Mouse (Mus musculus): ENCODE measurements around the gene Pard3b. TPM values are rescaled to one million over a fixed set of nuclear protein-coding genes. Genes with fewer than 3 reads are reported as not detected.
A peak's percentile ranks its signal among the peaks of the same experiment; 100 is the strongest.

The Pard3b gene
- total RNA-seq, 4 experiments from 2014 or later = 11.8 to 42.7 (median 22.0) TPM

DNA sequence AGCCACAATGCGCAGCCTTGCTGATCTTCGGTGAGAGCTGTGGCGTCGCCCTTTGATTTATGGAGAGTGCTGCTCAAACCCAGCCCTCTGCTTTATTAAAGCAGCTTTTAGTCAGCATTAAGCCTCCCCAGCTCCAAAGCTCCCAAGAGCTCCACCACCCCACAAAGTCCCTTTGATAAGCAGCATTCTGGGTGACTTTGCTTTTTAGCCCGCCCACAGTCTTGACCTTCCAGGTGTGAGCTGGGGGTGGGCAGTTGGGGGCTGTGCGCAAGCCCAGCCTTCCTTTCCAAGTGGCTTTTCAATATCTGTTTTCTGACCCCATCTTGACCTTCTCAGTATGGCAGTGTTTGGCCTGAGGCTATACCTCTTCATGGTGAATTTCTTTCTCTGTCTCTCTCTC is 1009.5 kb downstream of the Pard3b start:
- DNase-seq = no peak

DNA sequence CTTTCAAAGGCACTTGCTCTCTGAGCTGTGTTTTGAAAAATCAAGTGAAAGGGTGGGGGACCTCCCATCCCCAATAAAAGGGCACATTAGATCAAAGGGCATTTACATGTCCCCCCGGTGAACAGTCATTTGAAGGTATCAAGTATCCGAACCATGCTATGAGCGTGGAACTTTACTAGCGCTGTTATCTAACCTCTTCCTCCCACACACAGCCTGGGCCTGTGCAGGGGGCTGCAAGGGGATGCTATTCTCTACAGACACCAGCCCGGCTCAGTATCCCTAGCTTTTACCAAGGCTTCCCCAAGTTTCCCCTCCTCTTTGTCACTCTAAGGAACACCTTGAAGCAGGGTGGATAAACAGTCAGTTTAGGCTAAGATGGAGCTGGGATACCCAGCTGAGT is 1010.0 kb downstream of the Pard3b start:
- no peak for DNase-seq

DNA sequence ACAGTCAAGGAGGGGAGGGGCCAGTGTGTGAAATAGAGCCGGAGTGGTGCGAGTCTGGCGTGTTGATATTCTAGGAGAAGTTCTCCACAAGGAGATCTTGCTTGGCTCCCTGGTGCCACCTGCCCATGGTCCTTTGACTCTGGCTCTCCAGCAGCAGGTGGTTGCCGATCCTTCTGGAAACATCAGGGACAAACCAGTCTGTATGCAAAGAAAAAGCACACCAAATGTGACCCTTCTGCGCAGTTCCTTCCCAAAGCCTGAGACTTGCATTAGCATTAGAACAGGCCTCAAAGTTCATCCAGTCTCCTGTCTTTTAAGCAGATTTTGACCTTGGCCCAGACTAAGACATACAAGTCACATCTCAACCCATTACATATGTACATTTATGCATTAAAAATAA is 1011.9 kb downstream of the Pard3b start:
- DNase-seq = no peak

DNA sequence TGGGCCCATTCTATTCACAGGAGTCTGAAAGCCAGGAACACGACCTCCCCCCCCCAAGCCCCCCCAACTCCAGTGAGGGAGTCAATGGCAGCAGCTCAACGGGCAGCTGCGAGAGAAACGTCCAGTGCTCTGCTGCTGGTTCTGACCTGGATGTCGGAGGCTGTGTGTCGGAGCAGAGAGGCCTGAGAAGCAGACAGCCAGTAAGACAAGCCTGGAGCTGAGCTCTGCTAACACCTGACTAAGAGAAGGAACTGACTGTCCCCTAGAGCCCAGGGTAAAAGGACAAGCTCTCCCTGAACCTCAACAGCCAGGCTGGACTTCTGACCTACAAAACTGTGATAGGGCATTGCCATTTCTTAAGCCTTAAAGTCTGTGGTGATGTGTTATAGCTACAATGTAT is 1015.8 kb downstream of the Pard3b start:
- DNase-seq = no peak

DNA sequence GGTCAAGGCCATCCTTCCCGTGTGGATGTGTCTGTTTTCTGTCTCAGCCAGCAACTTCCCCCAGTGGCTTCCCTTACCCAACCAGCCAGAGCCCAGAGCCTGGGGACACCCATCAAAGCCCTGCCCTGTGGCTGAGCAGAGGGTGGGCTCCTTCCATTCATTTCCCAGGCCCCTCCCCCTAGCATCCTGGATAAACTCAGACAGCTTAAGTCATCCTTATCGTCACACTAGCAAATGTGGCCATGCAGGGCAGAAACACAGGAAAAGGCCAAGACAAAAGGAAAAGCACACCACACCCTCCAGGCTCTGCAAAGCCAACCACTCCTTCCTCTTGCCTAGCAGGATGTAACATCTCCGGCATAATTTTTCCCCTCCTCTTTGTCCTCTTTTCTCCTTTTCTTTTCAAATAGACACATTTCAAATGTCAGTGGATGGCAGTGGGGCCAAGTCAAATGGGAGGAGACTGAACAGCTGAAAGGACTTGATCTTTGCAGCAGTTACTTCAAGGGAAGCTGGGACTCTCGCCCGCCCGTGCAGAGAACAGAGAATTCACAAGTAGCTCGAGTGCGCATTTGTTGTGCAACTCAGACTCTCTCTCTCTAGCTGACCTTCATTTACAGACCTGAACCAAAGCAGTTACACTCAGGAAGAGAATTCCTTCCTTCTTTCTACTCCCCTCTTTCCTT is 1026.5 kb downstream of the Pard3b start:
- peak; percentile 41 for DNase-seq

GRCm38 (mm10) chr1:62665771-62666730 is 1027.4 kb downstream of the Pard3b start:
- no peak for DNase-seq

- no peak for DNase-seq
Observed at GRCm38 (mm10) chr1:62666780-62667179, 1028.2 kb downstream of the Pard3b start.

DNA sequence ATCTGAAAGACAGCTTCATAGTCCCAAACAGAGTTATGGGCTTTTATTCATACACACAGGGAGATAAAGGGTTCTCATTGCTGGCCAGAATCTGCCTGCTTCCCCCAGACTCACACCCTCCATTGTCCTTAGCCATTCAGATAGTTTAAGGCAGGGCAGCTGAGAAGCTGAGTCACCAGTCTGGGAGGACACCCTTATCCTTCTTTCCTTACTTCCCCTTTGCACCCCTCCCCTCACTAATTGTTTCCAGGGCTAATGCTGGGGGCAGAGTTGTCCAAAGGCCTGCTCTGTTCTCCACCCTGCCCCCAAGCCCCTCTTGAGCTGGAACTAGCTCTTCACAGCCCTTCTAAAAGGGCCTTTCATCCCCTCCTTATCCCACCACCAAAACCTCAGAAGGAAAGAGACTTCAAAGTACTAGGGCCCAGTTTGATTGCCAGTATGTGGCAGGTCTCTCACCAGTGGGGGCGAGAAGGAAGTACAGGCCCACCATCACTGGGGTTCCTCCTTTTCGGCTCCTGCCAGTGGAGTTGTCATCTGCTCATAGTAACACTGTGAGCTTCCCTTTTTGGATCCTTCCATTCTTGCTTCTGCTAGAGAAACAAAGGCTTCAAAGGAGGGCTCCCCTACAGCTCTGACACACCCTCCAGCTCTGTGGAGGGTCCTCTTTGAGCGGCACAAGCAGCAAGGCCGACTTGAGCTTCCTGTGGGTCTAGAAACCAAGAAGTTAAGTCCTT is 1040.2 kb downstream of the Pard3b start:
- no peak for DNase-seq

DNA sequence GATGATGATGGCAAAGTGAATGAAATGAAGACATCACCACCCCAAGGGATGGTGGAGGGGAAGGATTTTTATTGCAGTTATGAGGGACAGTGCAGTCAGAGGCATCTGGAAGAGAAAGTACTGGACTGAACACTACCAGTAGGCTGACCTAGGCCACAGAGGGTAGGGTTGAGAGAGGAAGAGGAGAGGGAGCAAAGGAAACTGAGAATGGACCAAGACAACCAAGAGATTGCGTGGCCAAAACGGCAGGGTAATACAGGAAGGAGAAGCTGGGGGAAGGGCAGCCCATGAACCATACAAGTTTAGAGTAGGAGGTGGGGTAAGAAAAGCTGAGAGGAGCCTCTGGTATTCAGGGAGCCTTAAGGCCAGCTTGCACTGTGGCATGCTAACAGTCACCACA is 1040.8 kb downstream of the Pard3b start:
- DNase-seq = no peak

GRCm38 (mm10) chr1:62682456-62683385 is 1044.1 kb downstream of the Pard3b start:
- no peak for DNase-seq

DNA sequence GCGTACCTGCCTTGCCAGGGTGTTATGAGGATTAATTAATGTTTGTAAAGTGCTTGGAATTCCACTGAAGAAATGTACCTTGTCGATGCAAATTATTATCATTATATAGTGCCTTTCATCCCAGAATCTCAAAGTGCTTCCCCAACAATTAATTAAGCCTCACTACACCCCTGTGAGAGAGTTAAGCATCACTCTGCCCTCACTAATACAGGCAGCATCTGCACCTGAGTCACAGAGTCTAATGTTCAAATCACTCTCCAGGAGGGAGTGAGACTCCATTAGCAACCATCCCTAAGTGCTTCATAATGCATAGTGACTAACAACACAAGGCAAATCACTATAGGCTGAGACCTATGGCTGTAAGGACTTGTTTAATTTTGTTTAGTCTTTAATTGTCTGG is 1044.9 kb downstream of the Pard3b start:
- no peak for DNase-seq

DNA sequence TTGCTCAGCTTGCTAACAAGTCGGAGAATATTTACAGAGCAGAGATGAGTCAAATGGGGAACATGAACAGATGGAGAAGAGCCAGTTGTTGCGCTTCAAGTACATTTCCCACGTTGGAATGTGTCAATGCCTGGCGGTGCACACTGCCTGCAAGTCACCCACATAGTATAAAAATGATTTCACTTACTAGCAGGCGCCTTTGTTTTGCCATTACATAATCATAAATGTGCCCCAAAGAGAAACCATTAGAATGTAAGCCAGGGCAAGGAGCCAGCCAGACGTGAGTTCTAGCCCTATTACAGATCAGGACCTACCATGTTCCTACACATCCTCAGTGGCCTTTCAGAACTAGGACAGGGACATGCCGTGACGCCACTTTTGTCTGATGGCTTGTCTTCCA is 1048.9 kb downstream of the Pard3b start:
- DNase-seq = no peak

- DNase-seq = no peak
Observed at GRCm38 (mm10) chr1:62691175-62691574, 1052.6 kb downstream of the Pard3b start.

Measured in adrenal gland, adult 8-10 months (tissue).